Mouse (Mus musculus): Measurements from ENCODE around the gene Slc17a9.

DNA sequence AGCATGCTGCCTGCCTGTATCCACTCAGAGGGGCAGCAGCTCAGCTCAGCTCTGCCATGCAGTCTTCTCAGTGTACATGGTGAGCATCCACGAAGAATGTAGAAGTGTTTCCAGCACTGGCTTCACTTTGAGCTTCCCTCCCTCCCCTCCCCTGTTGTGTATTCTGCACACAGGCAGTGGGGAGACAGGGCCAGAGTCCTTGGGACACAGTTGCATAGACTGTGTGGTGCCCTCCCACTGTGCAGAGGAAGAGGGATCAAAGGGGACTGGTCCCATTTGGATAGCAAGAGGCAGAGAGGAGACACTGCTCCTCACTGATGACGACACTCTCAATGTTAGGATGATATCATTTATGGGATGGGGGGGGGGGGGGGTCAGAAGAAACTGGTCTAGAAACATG lies 43.8 kb upstream of the Slc17a9 start:
- TF ChIP-seq CTCF (IDR thresholded peaks at IDR 0.05; ENCODE audit: extremely low read depth, insufficient read depth, low read length) (no peak), POLR2A (IDR thresholded peaks at IDR 0.05; ENCODE audit: extremely low read depth, insufficient read depth, low read length) (no peak)
